Mouse (Mus musculus) left cerebral cortex, postnatal 10 days (tissue): ENCODE measurements at regions not wholly inside any gene's neighbourhood (a gene's known extent, or its start where the extent isn't known, plus 50 kb on each side); places are given as distances from the start of the nearest gene placed in this dataset.

ENCODE experiments used
- DNase-seq, 2 experiments: peaks; one replicate each; pipeline ENCODE4 v3.0.0; 2021 to 2022; ENCODE audit warnings: low spot score in 2 of 2, mixed read lengths in 1 of 2; ENCODE audit errors: extremely low spot score in 1 of 2
- intact Hi-C: fragments of 180-260 bp; cut with DNase I; formaldehyde crosslinking; loops from one replicate; pipeline ENCODE4 v1.15.1; 2025

GRCm38 (mm10) chr13:59943020-59943419 lies 120.1 kb upstream of the Tut7 start:
- no peak for DNase-seq
- intact Hi-C loops: no loop called here

GRCm38 (mm10) chr13:59941519-59941918 lies 118.6 kb upstream of the Tut7 start:
- intact Hi-C loops: no loop called here
- DNase-seq: no peak

- no peak for DNase-seq
- intact Hi-C loops: no loop called here
Observed at GRCm38 (mm10) chr13:59940414-59941205, 117.7 kb upstream of the Tut7 start.

- intact Hi-C loops: no loop called here
- no peak for DNase-seq
Observed at GRCm38 (mm10) chr13:59939886-59940285, 116.9 kb upstream of the Tut7 start.

- intact Hi-C loops: no loop called here
- DNase-seq: no peak
Observed at GRCm38 (mm10) chr13:59937147-59937546, 114.2 kb upstream of the Tut7 start.

- DNase-seq: no peak
- intact Hi-C loops: no loop called here
Observed at GRCm38 (mm10) chr13:59934556-59934955, 111.6 kb upstream of the Tut7 start.

- intact Hi-C loops: no loop called here
Observed at GRCm38 (mm10) chr13:59934093-59934492, 111.1 kb upstream of the Tut7 start.

GRCm38 (mm10) chr13:59927379-59928111 lies 104.6 kb upstream of the Tut7 start:
- intact Hi-C loops: no loop called here
- DNase-seq: peak in 1 of 2 experiments; percentile 73

More at GRCm38 (mm10) chr13:59934093-59934492, 111.1 kb upstream of the Tut7 start:
- DNase-seq: no peak

- peak in 1 of 2 experiments; percentile 15 for DNase-seq
- intact Hi-C loops: no loop called here
Observed at GRCm38 (mm10) chr13:59925845-59926481, 103.0 kb upstream of the Tut7 start.

- intact Hi-C loops: no loop called here
- no peak for DNase-seq
Observed at GRCm38 (mm10) chr13:59917185-59917584, 94.2 kb upstream of the Tut7 start.

- intact Hi-C loops: no loop called here
- no peak for DNase-seq
Observed at GRCm38 (mm10) chr13:59916166-59917044, 93.5 kb upstream of the Tut7 start.

GRCm38 (mm10) chr13:59915734-59916133 lies 92.8 kb upstream of the Tut7 start:
- no peak for DNase-seq
- intact Hi-C loops: no loop called here

- intact Hi-C loops: no loop called here
- DNase-seq: no peak
Observed at GRCm38 (mm10) chr13:59910179-59911071, 87.5 kb upstream of the Tut7 start.

- no peak for DNase-seq
- intact Hi-C loops: no loop called here
Observed at GRCm38 (mm10) chr13:59909400-59909799, 86.5 kb upstream of the Tut7 start.

- intact Hi-C loops: no loop called here
Observed at GRCm38 (mm10) chr13:59908786-59909185, 85.8 kb upstream of the Tut7 start.

GRCm38 (mm10) chr13:59905488-59905887 lies 82.5 kb upstream of the Tut7 start:
- intact Hi-C loops: no loop called here

More at GRCm38 (mm10) chr13:59908786-59909185, 85.8 kb upstream of the Tut7 start:
- DNase-seq: no peak

GRCm38 (mm10) chr13:59904415-59904814 lies 81.5 kb upstream of the Tut7 start:
- intact Hi-C loops: no loop called here
- no peak for DNase-seq

More at GRCm38 (mm10) chr13:59905488-59905887, 82.5 kb upstream of the Tut7 start:
- DNase-seq: no peak

GRCm38 (mm10) chr13:59899521-59899920 lies 76.6 kb upstream of the Tut7 start:
- intact Hi-C loops: no loop called here
- DNase-seq: no peak
